Mouse (Mus musculus) induced T-regulatory cell, adult 2 months (primary cell): ENCODE results near the gene Olfr714.
"Not testable (repeated sequence)": the region's sequence is repeated elsewhere in the genome, so short reads cannot be mapped to it uniquely, and the experiment has no call there.

Experiments used
- DNase-seq: peaks from one replicate; pipeline ENCODE4 v3.0.0-alpha.2; 2012; ENCODE audit warnings: low read depth

Olfr714 gene

DNA sequence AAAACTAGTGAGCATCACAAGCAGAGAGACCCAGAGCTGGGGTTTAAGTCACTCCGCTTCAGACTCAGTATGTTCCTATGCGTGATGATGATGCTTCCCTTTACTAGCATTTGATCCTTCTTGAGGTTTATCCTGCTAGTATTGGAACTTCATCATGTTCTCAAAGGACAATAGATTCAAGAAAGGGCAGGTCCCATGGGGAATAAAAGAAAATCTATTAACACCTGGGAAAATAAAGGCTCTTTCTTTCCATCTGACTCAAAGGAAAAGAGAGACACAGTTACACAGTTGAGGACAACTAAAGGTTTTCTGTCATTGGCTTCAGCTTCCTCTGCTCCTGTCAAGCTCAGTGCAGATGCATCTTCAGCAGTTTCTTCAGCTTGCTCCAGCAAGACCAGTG is at the start of gene Olfr714:
TSS of gene Olfr714 (plus strand) at position 301 of the 400 bp plus-strand sequence.
- no peak for DNase-seq

DNA sequence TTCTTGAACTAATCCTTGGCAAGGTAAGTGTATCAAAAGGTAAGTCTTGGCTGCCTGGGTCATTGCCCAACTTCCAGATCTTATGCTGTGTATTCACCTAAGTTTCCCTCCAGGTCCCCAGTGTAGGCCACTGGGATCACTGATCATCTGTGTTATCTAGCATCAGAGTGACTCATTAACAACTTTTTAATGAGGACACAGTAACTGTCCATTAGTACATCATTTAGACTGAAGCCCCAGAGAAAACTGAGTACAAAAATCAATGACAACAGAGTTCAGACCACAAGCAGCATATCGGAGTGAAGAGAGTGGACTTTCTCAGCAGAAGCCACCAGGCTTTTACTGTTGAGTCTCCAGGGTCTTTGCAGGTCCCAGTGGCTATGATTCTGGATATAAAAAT is 39.9 kb upstream of the Olfr714 start, which contains the start of gene Olfr713:
TSS of gene Olfr713 (plus strand) at position 301 of the 400 bp plus-strand sequence.
- DNase-seq = no peak

DNA sequence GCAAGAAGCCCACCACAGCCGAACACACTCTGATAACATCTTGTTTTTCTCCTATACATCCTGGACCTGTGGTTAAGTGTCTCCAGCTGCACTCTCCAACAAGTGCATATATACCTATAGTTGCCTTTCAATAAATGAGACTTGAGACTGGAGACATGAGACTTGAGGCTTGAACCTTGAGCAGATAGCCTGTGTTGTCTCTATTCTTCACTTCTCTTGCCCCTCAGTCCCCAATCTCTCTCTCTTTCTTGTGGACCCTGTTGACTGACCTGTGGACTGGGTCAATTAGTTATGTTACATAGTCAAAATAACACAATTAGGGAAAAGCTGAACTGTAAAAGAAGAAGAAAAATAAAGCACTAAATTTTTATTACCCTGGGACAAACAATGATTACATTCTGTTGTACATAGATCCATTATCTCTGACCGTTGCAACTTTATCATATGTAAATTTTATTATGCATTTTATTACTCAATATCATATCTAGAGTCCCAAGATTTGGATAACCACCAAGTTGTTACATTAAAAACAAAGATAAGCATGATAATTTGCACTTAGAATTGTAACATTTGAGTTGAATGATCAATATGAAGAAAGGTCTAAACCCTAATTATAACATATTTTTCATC is 30.7 kb upstream of the Olfr714 start:
- DNase-seq = no peak

DNA sequence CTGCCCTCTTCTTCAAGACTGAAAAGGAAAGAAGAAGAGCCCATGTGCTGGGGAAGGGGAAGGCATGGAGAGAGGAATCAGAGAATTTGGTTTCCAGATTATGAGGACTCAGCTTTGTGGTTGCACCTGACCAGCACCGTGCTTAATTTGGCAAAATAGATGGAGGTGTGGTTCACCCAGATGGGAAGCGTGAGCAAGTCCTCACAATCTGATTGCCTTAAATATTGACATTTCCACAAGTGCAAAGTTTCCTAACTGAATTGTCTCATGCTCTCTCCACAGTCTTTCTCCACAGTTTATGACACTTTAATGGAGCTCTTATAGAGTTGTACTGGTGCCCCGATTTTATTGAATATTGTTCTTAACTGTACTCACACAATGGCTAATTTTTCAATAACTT is 27.6 kb upstream of the Olfr714 start:
- DNase-seq = no peak

DNA sequence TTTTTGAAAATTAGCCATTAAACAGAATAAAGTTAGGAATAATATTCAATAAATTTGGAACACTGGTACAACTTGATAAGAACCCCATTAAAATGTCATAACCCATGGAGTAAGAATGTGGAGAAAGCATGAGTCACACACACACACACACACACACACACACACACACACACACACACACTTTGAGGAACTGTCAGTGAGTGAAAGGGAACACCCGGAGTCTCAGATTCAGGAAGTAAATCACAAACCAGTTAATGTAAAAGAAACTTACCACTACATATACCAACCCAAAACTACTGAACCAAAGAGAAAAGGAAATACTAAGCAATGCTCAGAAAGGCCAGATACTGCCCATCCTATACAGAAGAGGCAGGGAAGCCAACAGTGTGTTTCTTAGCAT is 26.4 kb upstream of the Olfr714 start:
- no peak for DNase-seq

DNA sequence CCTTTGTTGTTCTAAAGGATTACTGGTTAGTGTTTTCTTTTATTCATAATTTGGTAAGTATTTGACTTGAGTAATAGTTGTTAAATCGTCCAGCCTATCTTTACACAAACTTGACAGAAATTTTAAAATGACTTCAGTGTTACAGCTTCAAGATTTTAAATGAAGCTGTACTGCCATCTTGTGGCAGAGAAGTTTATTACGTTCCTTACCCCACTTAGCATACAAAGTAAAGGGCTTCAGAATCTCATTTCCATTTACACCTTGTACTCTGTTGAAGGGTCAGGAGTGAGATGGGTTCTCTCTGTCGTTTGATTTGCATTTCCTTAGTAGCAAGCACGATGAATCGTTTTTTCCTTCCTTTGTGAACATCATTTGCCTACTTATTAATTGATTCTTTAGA is 24.9 kb upstream of the Olfr714 start:
- peak; percentile 73 for DNase-seq

DNA sequence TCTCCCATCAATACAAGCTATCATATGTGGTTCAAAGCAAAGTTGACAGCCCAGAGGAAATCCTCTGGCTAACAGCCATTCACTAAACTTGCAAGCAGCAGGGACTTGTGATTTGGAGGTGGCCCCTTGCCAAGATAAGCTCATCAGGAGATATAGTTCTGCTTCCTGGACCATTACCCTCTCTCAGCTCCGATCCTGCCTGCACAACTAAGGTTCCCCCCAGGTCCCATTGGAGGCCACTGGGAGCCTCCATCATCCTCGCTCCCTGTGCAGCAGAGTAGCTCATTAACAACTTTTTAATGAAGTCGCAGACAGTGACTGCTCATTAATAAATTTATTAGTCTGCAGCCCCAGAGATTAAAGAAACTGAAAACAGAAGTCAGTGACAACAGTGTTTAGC is 23.2 kb upstream of the Olfr714 start:
- DNase-seq = no peak

DNA sequence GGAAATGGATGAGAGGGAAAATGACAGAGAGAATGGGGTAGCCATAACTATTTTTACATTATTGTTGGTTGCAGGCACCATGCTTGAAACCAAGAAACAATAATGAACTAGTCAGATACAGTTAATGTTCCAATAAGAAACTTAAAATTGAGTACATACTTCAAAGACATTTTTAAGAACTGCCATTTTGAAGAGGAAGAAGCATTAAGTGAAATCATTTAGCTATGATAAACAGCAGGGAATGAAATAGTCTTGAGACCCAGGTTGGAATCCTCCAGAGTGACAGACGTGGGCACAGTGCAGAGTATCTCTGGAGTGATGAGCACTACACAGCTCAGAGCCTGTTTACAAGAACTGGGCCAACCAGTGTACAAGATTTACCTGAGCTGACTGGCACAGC is 22.1 kb downstream of the Olfr714 start, which contains the start of gene Olfr17:
TSS of gene Olfr17 (plus strand) at position 301 of the 400 bp plus-strand sequence.
- DNase-seq = no peak

DNA sequence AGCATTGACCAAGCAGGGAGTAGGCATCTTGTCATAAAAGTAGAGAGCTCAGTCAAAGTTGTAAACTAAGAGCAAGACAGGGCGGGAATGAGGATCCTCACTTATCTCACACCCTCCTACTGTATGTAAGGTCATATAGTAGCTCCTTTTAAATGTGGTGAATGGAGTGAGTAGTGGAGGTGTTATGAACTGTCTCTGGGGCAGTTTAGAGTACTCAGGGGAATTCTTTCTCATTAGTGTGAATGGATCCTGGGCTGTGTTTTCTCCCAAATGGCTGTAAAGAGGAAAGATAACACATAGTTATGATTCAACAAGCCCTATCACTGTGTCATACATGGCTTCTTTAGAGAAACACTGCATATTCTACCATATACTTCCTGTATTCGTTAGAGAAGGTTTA is 39.5 kb downstream of the Olfr714 start, which contains the start of gene Olfr715b:
TSS of gene Olfr715b (minus strand) at position 101 of the 400 bp plus-strand sequence.
- DNase-seq = not testable (repeated sequence)
